Mouse (Mus musculus) midbrain, postnatal 0 days (tissue): ENCODE measurements around the gene Pde1c. TPM values are rescaled to one million over a fixed set of nuclear protein-coding genes. Genes with fewer than 3 reads are reported as not detected.

Experiments used
- ATAC-seq: fragments of 200-750 bp; cut with Nextera tagmentation; 2 replicates; pipeline ENCODE4 v1.8.0; 2017; ENCODE audit warnings: moderate number of reproducible peaks, mild to moderate bottlenecking, moderate TSS enrichment, moderate library complexity; ENCODE audit not compliant: low FRiP score
- DNase-seq: peaks from one replicate; pipeline ENCODE4 v3.0.0-alpha.2; 2015; ENCODE audit warnings: low spot score
- H3K27ac ChIP-seq: fragments of 300-500 bp; sonication (generic); 2 replicates; pipeline ENCODE4 v1.5.1; 2014; ENCODE audit warnings: low read depth, mild to moderate bottlenecking, low read length, mixed read lengths
- H3K27me3 ChIP-seq: fragments of 300-500 bp; sonication (generic); 2 replicates; pipeline ENCODE4 v1.6.1; 2014; ENCODE audit warnings: low read length, control low read depth, mixed read lengths; ENCODE audit not compliant: insufficient read depth
- H3K36me3 ChIP-seq: fragments of 300-500 bp; sonication (generic); 2 replicates; pipeline ENCODE4 v1.6.1; 2014; ENCODE audit warnings: low read length, control low read depth, mixed read lengths; ENCODE audit not compliant: insufficient read depth
- H3K4me1 ChIP-seq: fragments of 300-500 bp; sonication (generic); 2 replicates; pipeline ENCODE4 v1.6.1; 2014; ENCODE audit warnings: mild to moderate bottlenecking, control low read depth, antibody characterized with exemption, low read length, mixed read lengths; ENCODE audit not compliant: insufficient read depth
- H3K4me2 ChIP-seq: fragments of 300-500 bp; sonication (generic); 2 replicates; pipeline ENCODE4 v1.6.1; 2014; ENCODE audit warnings: low read depth, mild to moderate bottlenecking, low read length, mixed read lengths; ENCODE audit not compliant: poor library complexity, severe bottlenecking
- H3K4me3 ChIP-seq: fragments of 300-500 bp; sonication (generic); 2 replicates; pipeline ENCODE4 v1.5.1; 2014; ENCODE audit warnings: low read depth, mild to moderate bottlenecking, low read length, moderate library complexity
- H3K9ac ChIP-seq: fragments of 300-500 bp; sonication (generic); replicated peaks from 2 replicates; pipeline ENCODE4 v1.6.1; 2014; ENCODE audit warnings: mild to moderate bottlenecking, low read length, moderate library complexity, mixed read lengths; ENCODE audit not compliant: poor library complexity, severe bottlenecking
- H3K9me3 ChIP-seq: fragments of 300-500 bp; sonication (generic); 2 replicates; pipeline ENCODE4 v1.6.1; 2016; ENCODE audit warnings: low read length, control low read depth
- CTCF ChIP-seq: IDR thresholded peaks from 2 replicates; pipeline ENCODE4 v1.5.1; 2016; ENCODE audit warnings: antibody characterized with exemption, mild to moderate bottlenecking
- WGBS: fragments of 180-500 bp; shearing (Covaris S2); extraction: QIAGEN DNeasy Blood & Tissue Kit; methylation state at CpG from one replicate; pipeline ENCODE4 v1.1.7; 2014; 5-methylcytosine and 5-hydroxymethylcytosine counted together
- polyA plus RNA-seq: library from polyadenylated mRNA; unstranded; fragments of >200 nt; fragmentation: Nextera tagmentation; extraction: Ambion mirVana; gene quantifications from 2 replicates; pipeline ENCODE4 v1.2.1, GENCODE M21; 2015
- total RNA-seq: library from RNA; depleted of rRNA; stranded (reverse); fragments of >200 nt; gene quantifications from 2 replicates; pipeline ENCODE4 v1.2.3, GENCODE M21; 2014

Pde1c gene
- total and polyA plus RNA-seq, 2 experiments from 2014 or later = 4.7 to 17.1 TPM

- no peaks in the 10 kb centered on the region for H3K9me3 ChIP-seq
- 80% methylated on average over 2 of the region's 2 CpGs for WGBS
- H3K27me3 ChIP-seq = no peaks in the 10 kb centered on the region
- no peak for TF ChIP-seq CTCF
- H3K36me3 ChIP-seq = no peaks in the 10 kb centered on the region
- no peak for DNase-seq
- no peak overlapping the region for H3K4me2 ChIP-seq
- H3K4me3 ChIP-seq = no peak overlapping the region
- no peak overlapping the region for H3K9ac ChIP-seq
- no peak for ATAC-seq
- H3K4me1 ChIP-seq = no peaks in the 10 kb centered on the region
- no peak overlapping the region for H3K27ac ChIP-seq
Observed at GRCm38 (mm10) chr6:56271741-56272140, 297.2 kb downstream of the Pde1c start.

GRCm38 (mm10) chr6:56264509-56264908 is 304.4 kb downstream of the Pde1c start:
- ATAC-seq (no peak), DNase-seq (no peak)
- WGBS = 92% methylated on average over 4 of the region's 4 CpGs
- no peak overlapping the region for H3K27ac ChIP-seq
- no peak for TF ChIP-seq CTCF
- H3K4me2 ChIP-seq = no peak overlapping the region
- no peak overlapping the region for H3K9ac ChIP-seq
- no peaks in the 10 kb centered on the region for H3K9me3 ChIP-seq
- H3K36me3 ChIP-seq = no peaks in the 10 kb centered on the region
- H3K27me3 ChIP-seq = no peaks in the 10 kb centered on the region
- H3K4me3 ChIP-seq = no peak overlapping the region
- no peaks in the 10 kb centered on the region for H3K4me1 ChIP-seq

- Histone ChIP-seq H3K4me1 (no peaks in the 10 kb centered on the region), H3K27me3 (no peaks in the 10 kb centered on the region), H3K36me3 (no peaks in the 10 kb centered on the region), H3K9me3 (no peaks in the 10 kb centered on the region), H3K27ac (no peak overlapping the region), H3K4me2 (no peak overlapping the region), H3K4me3 (no peak overlapping the region), H3K9ac (no peak overlapping the region)
- WGBS = 69% methylated on average over 3 of the region's 3 CpGs
- DNase-seq (no peak), ATAC-seq (no peak)
- no peak for TF ChIP-seq CTCF
Observed at GRCm38 (mm10) chr6:56260118-56260517, 308.8 kb downstream of the Pde1c start.

GRCm38 (mm10) chr6:56257555-56258297 is 311.2 kb downstream of the Pde1c start:
- Histone ChIP-seq H3K4me2 (no peak overlapping the region), H3K4me3 (no peak overlapping the region), H3K4me1 (no peaks in the 10 kb centered on the region), H3K27ac (no peak overlapping the region), H3K36me3 (no peaks in the 10 kb centered on the region), H3K27me3 (no peaks in the 10 kb centered on the region), H3K9ac (no peak overlapping the region), H3K9me3 (no peaks in the 10 kb centered on the region)
- DNase-seq (no peak), ATAC-seq (no peak)
- 95% methylated on average over 2 of the region's 2 CpGs for WGBS
- TF ChIP-seq CTCF = no peak

- H3K4me3 ChIP-seq = no peak overlapping the region
- H3K9ac ChIP-seq = no peak overlapping the region
- no peaks in the 10 kb centered on the region for H3K27me3 ChIP-seq
- H3K9me3 ChIP-seq = no peaks in the 10 kb centered on the region
- TF ChIP-seq CTCF = no peak
- peak; percentile 24 for DNase-seq
- H3K36me3 ChIP-seq = no peaks in the 10 kb centered on the region
- 93% methylated on average over 3 of the region's 3 CpGs for WGBS
- no peaks in the 10 kb centered on the region for H3K4me1 ChIP-seq
- ATAC-seq = no peak
- H3K27ac ChIP-seq = no peak overlapping the region
- H3K4me2 ChIP-seq = no peak overlapping the region
Observed at GRCm38 (mm10) chr6:56250091-56250490, 318.8 kb downstream of the Pde1c start.

GRCm38 (mm10) chr6:56191426-56192140 is 377.3 kb downstream of the Pde1c start:
- no peak overlapping the region for H3K4me3 ChIP-seq
- H3K4me2 ChIP-seq = no peak overlapping the region
- TF ChIP-seq CTCF = no peak
- H3K27ac ChIP-seq = no peak overlapping the region
- no peaks in the 10 kb centered on the region for H3K36me3 ChIP-seq
- ATAC-seq = no peak
- no peaks in the 10 kb centered on the region for H3K9me3 ChIP-seq
- H3K27me3 ChIP-seq = no peaks in the 10 kb centered on the region
- no peaks in the 10 kb centered on the region for H3K4me1 ChIP-seq
- peak; percentile 15 for DNase-seq
- WGBS = 70% methylated on average over 1 of the region's 1 CpGs
- no peak overlapping the region for H3K9ac ChIP-seq
